Mouse (Mus musculus): ENCODE data around the gene Gm11627. TPM values are rescaled to one million over a fixed set of nuclear protein-coding genes. Genes with fewer than 3 reads are reported as not detected.

The Gm11627 gene
- polyA plus RNA-seq, 1 experiment from 2014 or later = 6.6 TPM

Other genes with a start within 250 kb of the Gm11627 start
- 2.5 and 3.5 TPM in 2 replicates for gene Slc4a1, start 213.3 kb downstream of the Gm11627 start, polyA plus RNA-seq (2015; fragmentation: Nextera tagmentation; extraction: Ambion mirVana)
- gene Rundc3a, start 186.1 kb downstream of the Gm11627 start, polyA plus RNA-seq (2015; fragmentation: Nextera tagmentation; extraction: Ambion mirVana) = 111 and 138 TPM in 2 replicates
- 161 and 175 TPM in 2 replicates for gene Slc25a39, start 171.5 kb downstream of the Gm11627 start, polyA plus RNA-seq (2015; fragmentation: Nextera tagmentation; extraction: Ambion mirVana)
- 92.1 and 96.3 TPM in 2 replicates for gene Grn, start 149.1 kb downstream of the Gm11627 start, polyA plus RNA-seq (2015; fragmentation: Nextera tagmentation; extraction: Ambion mirVana)
- 23.8 and 28.3 TPM in 2 replicates for gene Fam171a2, start 131.8 kb downstream of the Gm11627 start, polyA plus RNA-seq (2015; fragmentation: Nextera tagmentation; extraction: Ambion mirVana)
- 8.0 and 9.6 TPM in 2 replicates for gene Itga2b, start 109.3 kb downstream of the Gm11627 start, polyA plus RNA-seq (2015; fragmentation: Nextera tagmentation; extraction: Ambion mirVana)
- 68.2 and 71.6 TPM in 2 replicates for gene Gpatch8, start 23.1 kb downstream of the Gm11627 start, polyA plus RNA-seq (2015; fragmentation: Nextera tagmentation; extraction: Ambion mirVana)
- gene Fzd2, start 24.9 kb upstream of the Gm11627 start, polyA plus RNA-seq (2015; fragmentation: Nextera tagmentation; extraction: Ambion mirVana) = 8.0 and 10.8 TPM in 2 replicates
- gene Meioc, start 84.3 kb upstream of the Gm11627 start, polyA plus RNA-seq (2015; fragmentation: Nextera tagmentation; extraction: Ambion mirVana) = 0.19 and 0.27 TPM in 2 replicates
- gene Ccdc43, start 118.3 kb upstream of the Gm11627 start, polyA plus RNA-seq (2015; fragmentation: Nextera tagmentation; extraction: Ambion mirVana) = 37.4 and 38.2 TPM in 2 replicates
- 28.3 and 34.0 TPM in 2 replicates for gene Adam11, start 182.0 kb upstream of the Gm11627 start, polyA plus RNA-seq (2015; fragmentation: Nextera tagmentation; extraction: Ambion mirVana)
- 31.9 and 32.8 TPM in 2 replicates for gene Gjc1, start 240.2 kb upstream of the Gm11627 start, polyA plus RNA-seq (2015; fragmentation: Nextera tagmentation; extraction: Ambion mirVana)